7 mouse cellular contexts compared by ENCODE assay signal in genomic region chr15:27925865-27926264, GRCm38 (mm10).
A peak's percentile ranks its signal among the peaks of the same experiment; 100 is the strongest.
DNase-seq lines count a peak whose midpoint lies in the region; ATAC-seq lines count a peak whose summit lies in the region.

No protein-coding gene starts in this region.

- H3K9ac ChIP-seq in neural tube, embryonic 13.5 days: no peak overlapping the region; the same call in 1 of the 2 replicates
- H3K9ac ChIP-seq in neural tube, embryonic 15.5 days (replicated peaks): no peak overlapping the region

- no peak for ATAC-seq in neural tube, embryonic 13.5 days (ENCODE audit: low read depth)
- ATAC-seq in neural tube, embryonic 15.5 days (ENCODE audit: low FRiP score): no peak

- peaks cover 63% of the 10 kb centered on the region for H3K4me1 ChIP-seq in neural tube, embryonic 13.5 days (replicated peaks)
- peaks cover 60% of the 10 kb centered on the region for H3K4me1 ChIP-seq in neural tube, embryonic 15.5 days

- peak; percentile 51 for DNase-seq in forelimb bud, embryonic 11.5 days (ENCODE audit: low read depth, low spot score)
- peak; percentile 18 for DNase-seq in liver
- DNase-seq in thymus, postnatal 14 days: peak; percentile 62
- DNase-seq in adrenal gland, postnatal 10 days: no peak
- DNase-seq in c-Kit-positive CD71-positive TER-119-positive erythroid progenitor cells, embryonic 14.5 days (ENCODE audit: low spot score): no peak

- 38% methylated on average over 8 of the region's 8 CpGs for WGBS in neural tube, embryonic 13.5 days
- 43% methylated on average over 8 of the region's 8 CpGs for WGBS in neural tube, embryonic 15.5 days

- H3K9me3 ChIP-seq in neural tube, embryonic 13.5 days: no peaks in the 10 kb centered on the region
- no peaks in the 10 kb centered on the region for H3K9me3 ChIP-seq in neural tube, embryonic 15.5 days (replicated peaks)

- H3K27ac ChIP-seq in neural tube, embryonic 13.5 days (replicated peaks): peak overlapping the region; percentile 62; the same call in 1 of the 2 replicates
- no peak overlapping the region; the same call in 1 of the 2 replicates for H3K27ac ChIP-seq in neural tube, embryonic 15.5 days (replicated peaks)

- H3K27me3 ChIP-seq in neural tube, embryonic 13.5 days: no peaks in the 10 kb centered on the region
- H3K27me3 ChIP-seq in neural tube, embryonic 15.5 days (replicated peaks): no peaks in the 10 kb centered on the region

- H3K4me3 ChIP-seq in neural tube, embryonic 13.5 days: no peak overlapping the region
- no peak overlapping the region for H3K4me3 ChIP-seq in neural tube, embryonic 15.5 days (replicated peaks)

- H3K36me3 ChIP-seq in neural tube, embryonic 13.5 days: no peaks in the 10 kb centered on the region
- H3K36me3 ChIP-seq in neural tube, embryonic 15.5 days: no peaks in the 10 kb centered on the region

- no peak overlapping the region for H3K4me2 ChIP-seq in neural tube, embryonic 13.5 days
- no peak overlapping the region for H3K4me2 ChIP-seq in neural tube, embryonic 15.5 days

Comparison
In these comparisons a context has a peak if more than half of its experiments do, and no peak if none do; other contexts are left out.
1. DNase-seq: peak in forelimb bud, embryonic 11.5 days (single experiment), liver (single experiment) and thymus, postnatal 14 days (single experiment); none in adrenal gland, postnatal 10 days (single experiment) and c-Kit-positive CD71-positive TER-119-positive erythroid progenitor cells, embryonic 14.5 days (single experiment).